In genomic region chr17:87055663-87056062, GRCm38 (mm10) we compare ENCODE assay signal across 15 mouse cellular contexts. TPM values are rescaled to one million over a fixed set of nuclear protein-coding genes. Genes with fewer than 3 reads are reported as not detected.
DNase-seq lines count a peak whose midpoint lies in the region; ATAC-seq and TF ChIP-seq lines count a peak whose summit lies in the region.
"Had no signal": no experiment of that assay in that cellular context is flagged by ENCODE, and none has a peak within 500 bp of the region (broad histone marks: within the 10 kb centered on the region; RNA-seq: fewer than 3 reads in every experiment).

No protein-coding gene starts in this region.

- peak overlapping the region; percentile 34 to 64; a peak in 2 of 4 replicates for H3K27ac ChIP-seq in heart, embryonic 14.5 days (replicated peaks in 1 of 2; ENCODE audit: control insufficient read depth in 1 of 2, insufficient read depth in 1 of 2, low read depth in 2 of 2, low read length in 2 of 2)
- H3K27ac ChIP-seq in heart, embryonic 11.5 days (ENCODE audit: low read depth, low read length), result no peak overlapping the region
- H3K27ac ChIP-seq in intestine, embryonic 14.5 days (ENCODE audit: low read depth), result no peak overlapping the region
- H3K27ac ChIP-seq in intestine, postnatal 0 days (ENCODE audit: low read depth, low read length), result no peak overlapping the region
- peak overlapping the region; percentile 51; the same call in 1 of the 2 replicates for H3K27ac ChIP-seq in left cerebral cortex, adult 2 months
- H3K27ac ChIP-seq: forebrain, embryonic 10.5 days; hindbrain, embryonic 15.5 days had no signal

- H3K9me3 ChIP-seq in heart, embryonic 14.5 days (ENCODE audit: control insufficient read depth, low read length), result no peaks in the 10 kb centered on the region
- H3K9me3 ChIP-seq in heart, embryonic 11.5 days (replicated peaks; ENCODE audit: control insufficient read depth, low read length), result no peaks in the 10 kb centered on the region
- no peaks in the 10 kb centered on the region for H3K9me3 ChIP-seq in intestine, embryonic 14.5 days (ENCODE audit: control insufficient read depth, low read length)
- no peaks in the 10 kb centered on the region for H3K9me3 ChIP-seq in intestine, postnatal 0 days (ENCODE audit: control insufficient read depth)
- H3K9me3 ChIP-seq: forebrain, embryonic 10.5 days; hindbrain, embryonic 15.5 days; midbrain, embryonic 15.5 days had no signal

- H3K9ac ChIP-seq in heart, embryonic 14.5 days (ENCODE audit: low read length), result no peak overlapping the region
- no peak overlapping the region for H3K9ac ChIP-seq in heart, embryonic 11.5 days (ENCODE audit: low read depth, low read length)
- no peak overlapping the region for H3K9ac ChIP-seq in intestine, embryonic 14.5 days (ENCODE audit: low read length)
- H3K9ac ChIP-seq in intestine, postnatal 0 days (ENCODE audit: low read depth, low read length), result no peak overlapping the region
- H3K9ac ChIP-seq: hindbrain, embryonic 15.5 days; midbrain, embryonic 15.5 days had no signal

- 74% methylated on average over 1 of the region's 1 CpGs for WGBS in heart, embryonic 14.5 days
- WGBS in heart, embryonic 11.5 days (ENCODE audit: insufficient replicate concordance), result 52% methylated on average over 1 of the region's 1 CpGs
- WGBS in intestine, embryonic 14.5 days, result 67% methylated on average over 1 of the region's 1 CpGs
- WGBS in intestine, postnatal 0 days, result 47% methylated on average over 1 of the region's 1 CpGs

- H3K4me1 ChIP-seq in heart, embryonic 14.5 days (ENCODE audit: control insufficient read depth in 2 of 2, insufficient read depth in 2 of 2, low read length in 2 of 2), result peaks cover 15 to 21% of the 10 kb centered on the region in 2 experiments
- peaks cover 7% of the 10 kb centered on the region; the same call in 1 of the 2 replicates for H3K4me1 ChIP-seq in heart, embryonic 11.5 days (ENCODE audit: control insufficient read depth, insufficient read depth, low read length)
- H3K4me1 ChIP-seq in intestine, embryonic 14.5 days (replicated peaks; ENCODE audit: control insufficient read depth, insufficient read depth, low read length), result peaks cover 15% of the 10 kb centered on the region
- no peaks in the 10 kb centered on the region for H3K4me1 ChIP-seq in intestine, postnatal 0 days (replicated peaks; ENCODE audit: control insufficient read depth, insufficient read depth, low read length)
- H3K4me1 ChIP-seq: hindbrain, embryonic 15.5 days had no signal

- no peaks in the 10 kb centered on the region for H3K27me3 ChIP-seq in heart, embryonic 14.5 days (ENCODE audit: control insufficient read depth, insufficient read depth, low read length)
- H3K27me3 ChIP-seq in heart, embryonic 11.5 days (ENCODE audit: control insufficient read depth, insufficient read depth, low read length), result no peaks in the 10 kb centered on the region
- H3K27me3 ChIP-seq in intestine, embryonic 14.5 days (replicated peaks; ENCODE audit: control insufficient read depth, insufficient read depth, low read length), result no peaks in the 10 kb centered on the region
- H3K27me3 ChIP-seq in intestine, postnatal 0 days (replicated peaks; ENCODE audit: control insufficient read depth, insufficient read depth, low read length), result no peaks in the 10 kb centered on the region
- H3K27me3 ChIP-seq: hindbrain, embryonic 15.5 days; midbrain, embryonic 15.5 days had no signal

- no peaks in the 10 kb centered on the region for H3K36me3 ChIP-seq in heart, embryonic 14.5 days (ENCODE audit: control insufficient read depth, insufficient read depth, low read length)
- H3K36me3 ChIP-seq in heart, embryonic 11.5 days (ENCODE audit: control insufficient read depth, insufficient read depth, low read length), result no peaks in the 10 kb centered on the region
- H3K36me3 ChIP-seq in intestine, embryonic 14.5 days (ENCODE audit: control insufficient read depth, insufficient read depth, low read length), result no peaks in the 10 kb centered on the region
- H3K36me3 ChIP-seq in intestine, postnatal 0 days (ENCODE audit: control insufficient read depth, insufficient read depth), result no peaks in the 10 kb centered on the region
- H3K36me3 ChIP-seq: forebrain, embryonic 10.5 days; hindbrain, embryonic 15.5 days; midbrain, embryonic 15.5 days had no signal

- TF ChIP-seq CTCF in intestine, postnatal 0 days (IDR thresholded peaks at IDR 0.05; ENCODE audit: low read depth), result no peak
- no peak for TF ChIP-seq CTCF in left cerebral cortex, adult 2 months (IDR thresholded peaks at IDR 0.05)

- intact Hi-C loops in left cerebral cortex, adult 2 months (cut with DNase I), result no loop called here
- intact Hi-C loops in left cerebral cortex, postnatal 4 days (cut with DNase I), result no loop called here

- peak; percentile 4 for DNase-seq in intestine, embryonic 14.5 days (ENCODE audit: low spot score)
- no peak for DNase-seq in left cerebral cortex, adult 2 months (ENCODE audit: extremely low spot score in 1 of 2, low spot score in 2 of 2)
- no peak for DNase-seq in left cerebral cortex, postnatal 4 days
- no peak for DNase-seq in cerebellum, adult 18-20 months
- DNase-seq: B cell, adult 2 months; lung, postnatal 14 days; thymus, postnatal 36 days had no signal

- H3K4me3 ChIP-seq in heart, embryonic 14.5 days (ENCODE audit: control insufficient read depth in 1 of 2, insufficient read depth in 1 of 2, low read depth in 1 of 2, low read length in 2 of 2), result no peak overlapping the region
- H3K4me3 ChIP-seq in heart, embryonic 11.5 days (ENCODE audit: low read depth, low read length), result no peak overlapping the region
- H3K4me3 ChIP-seq in intestine, embryonic 14.5 days (ENCODE audit: low read depth, low read length), result no peak overlapping the region
- H3K4me3 ChIP-seq in intestine, postnatal 0 days (ENCODE audit: low read depth, low read length), result no peak overlapping the region
- no peak overlapping the region for H3K4me3 ChIP-seq in left cerebral cortex, adult 2 months
- H3K4me3 ChIP-seq: forebrain, embryonic 10.5 days; hindbrain, embryonic 15.5 days; midbrain, embryonic 15.5 days had no signal

- peak overlapping the region; percentile 14; the same call in 1 of the 2 replicates for H3K4me2 ChIP-seq in heart, embryonic 14.5 days (ENCODE audit: low read length)
- H3K4me2 ChIP-seq in heart, embryonic 11.5 days, result no peak overlapping the region
- H3K4me2 ChIP-seq in intestine, embryonic 14.5 days (ENCODE audit: low read length), result no peak overlapping the region
- no peak overlapping the region for H3K4me2 ChIP-seq in intestine, postnatal 0 days (replicated peaks; ENCODE audit: low read depth)
- H3K4me2 ChIP-seq: hindbrain, embryonic 15.5 days; liver, embryonic 11.5 days; midbrain, embryonic 15.5 days had no signal

- no peak for ATAC-seq in heart, embryonic 14.5 days (ENCODE audit: insufficient number of reproducible peaks, insufficient read depth, low FRiP score, low read depth)
- no peak for ATAC-seq in heart, embryonic 11.5 days (replicated peaks; ENCODE audit: insufficient number of reproducible peaks, low FRiP score, low TSS enrichment)
- ATAC-seq in intestine, embryonic 14.5 days (replicated peaks; ENCODE audit: low FRiP score, low TSS enrichment, low read depth), result no peak
- no peak for ATAC-seq in intestine, postnatal 0 days
- ATAC-seq in common myeloid progenitor, adult 5-6 weeks (replicated peaks; ENCODE audit: low read depth, poor library complexity, severe bottlenecking), result 0 out of 2 replicates have a peak, but pooled peaks have one; percentile 26
- ATAC-seq: midbrain, embryonic 15.5 days had no signal

RNA-seq across cellular contexts. Expression of gene Cript, which starts 30.3 kb away (rescaled TPM):
- 121 and 130 TPM in 2 replicates for polyA plus RNA-seq in heart, embryonic 14.5 days (2014; fragmentation: Nextera tagmentation; extraction: Ambion mirVana)
- polyA plus RNA-seq in heart, embryonic 11.5 days (2014; fragmentation: Nextera tagmentation; extraction: Ambion mirVana), result 118 and 125 TPM in 2 replicates
- 126 and 136 TPM in 2 replicates for polyA plus RNA-seq in intestine, embryonic 14.5 days (2014; fragmentation: Nextera tagmentation; extraction: Ambion mirVana)
- polyA plus RNA-seq in intestine, postnatal 0 days (2015; fragmentation: Nextera tagmentation; extraction: Ambion mirVana), result 192 and 200 TPM in 2 replicates
- total RNA-seq in left cerebral cortex, adult 2 months (2021), result 10 to 100 TPM; 62.1 to 64.1 TPM
- total RNA-seq in left cerebral cortex, postnatal 4 days (2021), result 10 to 100 TPM; 65.7 to 68.1 TPM
- total RNA-seq in common myeloid progenitor, adult 5-6 weeks (2017), result 45.7 and 84.5 TPM in 2 replicates

RNA-seq across cellular contexts. Expression of gene Pigf, which starts 30.5 kb away (rescaled TPM):
- polyA plus RNA-seq in heart, embryonic 14.5 days (2014; fragmentation: Nextera tagmentation; extraction: Ambion mirVana), result 12.5 and 16.4 TPM in 2 replicates
- polyA plus RNA-seq in heart, embryonic 11.5 days (2014; fragmentation: Nextera tagmentation; extraction: Ambion mirVana), result 17.9 and 20.0 TPM in 2 replicates
- polyA plus RNA-seq in intestine, embryonic 14.5 days (2014; fragmentation: Nextera tagmentation; extraction: Ambion mirVana), result 42.1 and 43.8 TPM in 2 replicates
- 42.6 and 43.8 TPM in 2 replicates for polyA plus RNA-seq in intestine, postnatal 0 days (2015; fragmentation: Nextera tagmentation; extraction: Ambion mirVana)
- total RNA-seq in left cerebral cortex, adult 2 months (2021), result 10 to 100 TPM; 18.9 to 21.3 TPM
- total RNA-seq in left cerebral cortex, postnatal 4 days (2021), result 10 to 100 TPM; 17.3 to 18.0 TPM
- 15.7 and 22.7 TPM in 2 replicates for total RNA-seq in common myeloid progenitor, adult 5-6 weeks (2017)

RNA-seq across cellular contexts. Expression of gene Socs5, which starts 51.8 kb away (rescaled TPM):
- 14.4 and 15.6 TPM in 2 replicates for polyA plus RNA-seq in heart, embryonic 14.5 days (2014; fragmentation: Nextera tagmentation; extraction: Ambion mirVana)
- 11.2 and 11.9 TPM in 2 replicates for polyA plus RNA-seq in heart, embryonic 11.5 days (2014; fragmentation: Nextera tagmentation; extraction: Ambion mirVana)
- 11.6 and 14.1 TPM in 2 replicates for polyA plus RNA-seq in intestine, embryonic 14.5 days (2014; fragmentation: Nextera tagmentation; extraction: Ambion mirVana)
- polyA plus RNA-seq in intestine, postnatal 0 days (2015; fragmentation: Nextera tagmentation; extraction: Ambion mirVana), result 3.9 and 4.6 TPM in 2 replicates
- total RNA-seq in left cerebral cortex, adult 2 months (2021), result 100 to 1,000 TPM; 126 to 129 TPM
- total RNA-seq in left cerebral cortex, postnatal 4 days (2021), result 10 to 100 TPM; 47.1 to 48.2 TPM
- total RNA-seq in common myeloid progenitor, adult 5-6 weeks (2017), result 7.2 and 10.0 TPM in 2 replicates

Comparison
In these comparisons a context has a peak if more than half of its experiments do, and no peak if none do; other contexts are left out.
1. H3K27ac ChIP-seq: peak in heart, embryonic 14.5 days (2 of 2) and left cerebral cortex, adult 2 months (single experiment); none in heart, embryonic 11.5 days (single experiment), intestine, embryonic 14.5 days (single experiment) and intestine, postnatal 0 days (single experiment).